Mouse (Mus musculus) liver, adult 2 months (tissue): ENCODE data around the gene Hhatl. TPM values are rescaled to one million over a fixed set of nuclear protein-coding genes. Genes with fewer than 3 reads are reported as not detected.

ENCODE experiments used
- DNase-seq: peaks from one replicate; pipeline ENCODE4 v3.0.0-alpha.2; 2011; ENCODE audit warnings: low read depth, low spot score; ENCODE audit errors: extremely low read depth
- H3K27ac ChIP-seq: fragments of 200-500 bp; replicated peaks from 2 replicates; pipeline ENCODE4 v1.5.1; 2012; ENCODE audit warnings: low read depth, mild to moderate bottlenecking, control low read depth, inconsistent platforms, low read length; ENCODE audit not compliant: insufficient read depth
- H3K27me3 ChIP-seq: fragments of 200-500 bp; 2 replicates; pipeline ENCODE4 v1.6.1; 2012; ENCODE audit warnings: mild to moderate bottlenecking, moderate library complexity, low read length, inconsistent platforms; ENCODE audit not compliant: control insufficient read depth, insufficient read depth
- H3K36me3 ChIP-seq: fragments of 200-500 bp; 2 replicates; pipeline ENCODE4 v1.6.1; 2012; ENCODE audit warnings: low read length, inconsistent platforms; ENCODE audit not compliant: control insufficient read depth, insufficient read depth
- H3K4me1 ChIP-seq: fragments of 200-500 bp; 2 replicates; pipeline ENCODE4 v1.6.1; 2011; ENCODE audit warnings: low read length; ENCODE audit not compliant: control insufficient read depth, insufficient read depth
- H3K4me3 ChIP-seq: fragments of 200-500 bp; 2 replicates; pipeline ENCODE4 v1.5.1; 2011; ENCODE audit warnings: low read depth, mild to moderate bottlenecking, control low read depth, low read length, moderate library complexity; ENCODE audit not compliant: insufficient read depth
- H3K79me2 ChIP-seq: fragments of 200-500 bp; 2 replicates; pipeline ENCODE4 v1.6.1; 2012; ENCODE audit warnings: inconsistent platforms, mild to moderate bottlenecking, low read length, moderate library complexity; ENCODE audit not compliant: control insufficient read depth, insufficient read depth
- H3K9ac ChIP-seq: fragments of 200-500 bp; 2 replicates; pipeline ENCODE4 v1.6.1; 2012; ENCODE audit warnings: low read depth, mild to moderate bottlenecking, control low read depth, inconsistent platforms, low read length
- CTCF ChIP-seq: fragments of 200-500 bp; IDR thresholded peaks from 2 replicates; pipeline ENCODE4 v1.5.1; 2011; ENCODE audit warnings: low read depth, low read length, control low read depth
- POLR2A ChIP-seq: fragments of 200-500 bp; IDR thresholded peaks from 2 replicates; pipeline ENCODE4 v1.6.1; 2011; ENCODE audit warnings: low read length, control low read depth; ENCODE audit not compliant: insufficient read depth; ENCODE audit errors: extremely low read depth
- WGBS: fragments of 180-500 bp; shearing (Covaris S2); methylation state at CpG from one replicate; pipeline ENCODE4 v1.1.7; 2018; 5-methylcytosine and 5-hydroxymethylcytosine counted together
- polyA plus RNA-seq: library from polyadenylated mRNA; depleted of rRNA; stranded (reverse); fragments of >200 nt; gene quantifications from 2 replicates; pipeline ENCODE4 v1.2.3, GENCODE M21; 2012
- total RNA-seq: library from RNA; depleted of rRNA; stranded (reverse); fragments of >200 nt; gene quantifications from 2 replicates; pipeline ENCODE4 v1.2.3, GENCODE M21; 2014

The Hhatl gene
- total and polyA plus RNA-seq, 2 experiments, result not detected

GRCm38 (mm10) chr9:121784801-121785200 lies 7.5 kb downstream of the Hhatl start:
- Histone ChIP-seq H3K4me1 (no peaks in the 10 kb centered on the region), H3K27ac (no peak overlapping the region), H3K27me3 (no peaks in the 10 kb centered on the region), H3K79me2 (no peaks in the 10 kb centered on the region), H3K9ac (no peak overlapping the region), H3K4me3 (no peak overlapping the region), H3K36me3 (no peaks in the 10 kb centered on the region)
- DNase-seq, result no peak
- TF ChIP-seq POLR2A (no peak), CTCF (no peak)
- 82% methylated on average over 12 of the region's 12 CpGs for WGBS

- H3K27me3 ChIP-seq, result peaks cover 9% of the 10 kb centered on the region; the same call in 1 of the 2 replicates
- no peak for TF ChIP-seq CTCF
- no peak for TF ChIP-seq POLR2A
- H3K4me1 ChIP-seq, result no peaks in the 10 kb centered on the region
- WGBS, result 14% methylated on average over 54 of the region's 54 CpGs
- H3K36me3 ChIP-seq, result no peaks in the 10 kb centered on the region
- no peak for DNase-seq
- H3K79me2 ChIP-seq, result no peaks in the 10 kb centered on the region
- no peak overlapping the region for H3K27ac ChIP-seq
- H3K4me3 ChIP-seq, result no peak overlapping the region
- no peak overlapping the region for H3K9ac ChIP-seq
Observed at GRCm38 (mm10) chr9:121778066-121778624, 14.2 kb downstream of the Hhatl start.

GRCm38 (mm10) chr9:121777484-121778065 lies 14.7 kb downstream of the Hhatl start, which contains the start of gene Klhl40:
Gene Klhl40 (plus strand): TSS chr9:121777607.
- no peak within 1 kb of the TSS for H3K27ac ChIP-seq
- 18% methylated on average over 30 of the region's 30 CpGs for WGBS
- no peak within 1 kb of the TSS for H3K9ac ChIP-seq
- TF ChIP-seq POLR2A, result no peak
- no peak for TF ChIP-seq CTCF
- DNase-seq, result no peak
- no peak within 1 kb of the TSS for H3K4me3 ChIP-seq
- peaks cover 9% of the 10 kb centered on the region; the same call in 1 of the 2 replicates for H3K27me3 ChIP-seq
- H3K36me3 ChIP-seq, result no peaks in the 10 kb centered on the region
- no peaks in the 10 kb centered on the region for H3K79me2 ChIP-seq
- no peaks in the 10 kb centered on the region for H3K4me1 ChIP-seq

- Histone ChIP-seq H3K79me2 (no peaks in the 10 kb centered on the region), H3K36me3 (no peaks in the 10 kb centered on the region), H3K27ac (no peak overlapping the region), H3K4me3 (no peak overlapping the region), H3K9ac (no peak overlapping the region), H3K4me1 (no peaks in the 10 kb centered on the region), H3K27me3 (peaks cover 9% of the 10 kb centered on the region; the same call in 1 of the 2 replicates)
- WGBS, result 79% methylated on average over 7 of the region's 7 CpGs
- DNase-seq, result no peak
- TF ChIP-seq CTCF (no peak), POLR2A (no peak)
Observed at GRCm38 (mm10) chr9:121776511-121776910, 15.8 kb downstream of the Hhatl start.

- 79% methylated on average over 10 of the region's 10 CpGs for WGBS
- Histone ChIP-seq H3K27ac (no peak overlapping the region), H3K4me1 (no peaks in the 10 kb centered on the region), H3K36me3 (no peaks in the 10 kb centered on the region), H3K4me3 (no peak overlapping the region), H3K9ac (no peak overlapping the region), H3K79me2 (no peaks in the 10 kb centered on the region), H3K27me3 (peaks cover 9% of the 10 kb centered on the region; the same call in 1 of the 2 replicates)
- no peak for DNase-seq
- TF ChIP-seq POLR2A, result no peak
- TF ChIP-seq CTCF, result no peak
Observed at GRCm38 (mm10) chr9:121775951-121776350, 16.4 kb downstream of the Hhatl start.

- Histone ChIP-seq H3K79me2 (no peaks in the 10 kb centered on the region), H3K36me3 (no peaks in the 10 kb centered on the region), H3K27ac (no peak overlapping the region), H3K4me1 (no peaks in the 10 kb centered on the region), H3K4me3 (no peak overlapping the region), H3K27me3 (no peaks in the 10 kb centered on the region), H3K9ac (no peak overlapping the region)
- no peak for DNase-seq
- WGBS, result 64% methylated on average over 5 of the region's 5 CpGs
- TF ChIP-seq CTCF (no peak), POLR2A (no peak)
Observed at GRCm38 (mm10) chr9:121772412-121772811, 19.9 kb downstream of the Hhatl start.
